Mouse (Mus musculus) liver, embryonic 14.5 days (tissue): Measurements from ENCODE around the gene Arsb.

ENCODE experiments used
- CTCF ChIP-seq: IDR thresholded peaks from 2 replicates; pipeline ENCODE4 v1.5.1; 2016; ENCODE audit warnings: antibody characterized with exemption, low read depth, control low read depth
- EP300 ChIP-seq: IDR thresholded peaks from 2 replicates; pipeline ENCODE4 v1.6.1; 2016; ENCODE audit warnings: antibody characterized with exemption, low read depth

- TF ChIP-seq CTCF (no peak), EP300 (no peak)
These were observed 151.1 kb downstream of the Arsb start for GRCm38 (mm10) chr13:93922566-93922910.
